Mouse (Mus musculus) E14TG2a.4 (cell line): ENCODE data around the gene Mef2a.
"Not testable (repeated sequence)": the region's sequence is repeated elsewhere in the genome, so short reads cannot be mapped to it uniquely, and the experiment has no call there.

Experiments used
- CTCF ChIP-seq: conservative IDR thresholded peaks from 2 replicates; pipeline ENCODE4 v1.5.1; 2014; ENCODE audit warnings: low read length
- POU5F1 ChIP-seq: IDR thresholded peaks from 2 replicates; pipeline ENCODE4 v1.6.1; 2014; ENCODE audit warnings: low read length, borderline replicate concordance

- TF ChIP-seq CTCF, POU5F1: not testable (repeated sequence)
These were observed 102.2 kb downstream of the Mef2a start for GRCm38 (mm10) chr7:67270447-67270846.
